Mouse (Mus musculus): ENCODE data around the gene Acaca.

Gene Acaca

DNA sequence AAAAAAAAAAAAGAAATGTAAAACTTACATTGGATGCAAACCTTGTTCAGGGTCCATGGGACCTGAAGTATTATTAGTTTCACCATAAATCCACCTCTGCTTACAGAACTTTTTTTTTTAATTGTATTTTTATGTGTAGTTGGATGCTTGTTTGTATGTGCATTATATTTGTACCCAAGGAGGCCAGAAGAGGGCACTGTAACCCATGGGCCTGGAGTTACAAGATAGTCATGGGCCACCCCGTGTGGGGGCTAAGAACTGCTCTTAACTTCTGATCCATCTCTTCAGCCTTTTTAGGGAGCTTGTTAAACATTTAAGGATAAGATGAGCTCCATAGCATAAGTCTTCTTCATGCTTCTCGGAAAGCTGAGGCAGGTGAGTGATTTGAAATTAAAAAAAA, 21.4 kb downstream of the Acaca start:
- DNase-seq (ENCODE audit: low read depth), result peak; percentile 50

DNA sequence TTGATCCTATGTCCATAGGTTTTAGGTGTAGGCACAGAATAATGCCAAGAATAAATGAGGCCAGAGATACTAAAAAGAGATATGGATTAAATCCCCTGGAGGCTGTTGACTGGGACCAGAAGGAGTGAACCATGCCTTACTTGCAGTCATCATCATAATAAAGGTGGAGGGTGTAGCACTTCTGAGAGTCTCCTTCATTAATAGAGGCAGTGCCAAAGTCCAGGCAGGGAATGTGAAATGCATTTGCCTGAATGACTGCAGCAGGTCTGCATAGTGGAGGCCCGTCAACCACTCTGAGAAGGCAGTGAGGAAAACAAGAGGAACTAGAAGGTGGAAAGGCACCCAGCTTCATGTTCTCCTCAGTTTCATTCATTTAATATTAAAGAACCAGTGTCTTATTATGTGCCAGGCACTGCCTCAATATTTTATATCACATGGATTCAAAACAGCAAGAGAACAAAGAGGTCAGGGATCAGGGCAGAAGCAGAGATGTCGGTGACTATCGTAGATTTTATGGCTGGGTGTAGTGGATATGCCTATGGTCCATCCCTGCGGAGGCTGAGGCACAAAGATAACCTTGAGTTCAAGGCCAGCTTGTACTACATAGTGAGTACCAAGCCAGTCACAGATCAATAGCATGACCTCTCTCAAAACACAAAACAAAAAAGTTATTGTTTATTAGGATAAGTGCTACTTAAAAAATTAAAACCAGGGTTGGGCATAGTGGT, 27.2 kb downstream of the Acaca start:
- no peak for DNase-seq (ENCODE audit: low read depth)

DNA sequence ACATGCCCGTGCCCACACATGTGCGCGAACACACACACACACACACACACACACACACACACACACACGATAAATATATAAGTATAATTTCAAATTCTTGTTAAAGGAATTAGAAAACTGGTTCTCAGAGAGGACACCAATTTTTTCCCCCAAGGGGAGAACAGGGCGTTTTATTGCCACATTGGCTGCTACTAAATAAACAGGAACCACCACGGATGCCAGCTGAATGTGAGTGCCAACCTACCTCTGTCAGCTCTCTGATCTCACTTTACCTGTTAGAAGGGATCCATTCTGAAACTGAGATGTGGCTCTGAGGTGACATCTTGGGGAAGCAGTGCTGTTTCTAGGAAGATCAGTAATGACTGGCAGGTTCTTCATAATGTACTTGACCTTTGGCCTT, 34.7 kb downstream of the Acaca start:
- no peak for DNase-seq (ENCODE audit: low read depth)

DNA sequence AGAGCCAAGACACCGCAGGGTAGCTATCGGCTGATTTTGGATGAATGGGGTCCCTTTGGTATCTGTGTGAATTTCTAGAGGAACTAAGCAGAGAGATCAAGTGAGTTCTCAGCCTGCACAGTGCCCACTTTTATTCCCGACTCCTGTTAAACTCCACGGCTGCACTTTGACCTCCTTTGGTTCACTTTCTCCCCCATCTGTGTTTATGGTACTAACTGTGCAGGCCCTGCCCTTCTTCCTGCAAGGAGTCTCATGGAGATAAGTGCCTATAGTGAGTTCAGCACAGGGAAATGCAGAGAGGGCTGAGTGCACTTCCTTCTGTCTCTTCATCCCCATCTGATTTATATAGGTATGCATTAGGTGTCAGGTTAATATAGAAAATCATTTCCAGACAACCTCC, 35.1 kb downstream of the Acaca start:
- no peak for DNase-seq (ENCODE audit: low read depth)

DNA sequence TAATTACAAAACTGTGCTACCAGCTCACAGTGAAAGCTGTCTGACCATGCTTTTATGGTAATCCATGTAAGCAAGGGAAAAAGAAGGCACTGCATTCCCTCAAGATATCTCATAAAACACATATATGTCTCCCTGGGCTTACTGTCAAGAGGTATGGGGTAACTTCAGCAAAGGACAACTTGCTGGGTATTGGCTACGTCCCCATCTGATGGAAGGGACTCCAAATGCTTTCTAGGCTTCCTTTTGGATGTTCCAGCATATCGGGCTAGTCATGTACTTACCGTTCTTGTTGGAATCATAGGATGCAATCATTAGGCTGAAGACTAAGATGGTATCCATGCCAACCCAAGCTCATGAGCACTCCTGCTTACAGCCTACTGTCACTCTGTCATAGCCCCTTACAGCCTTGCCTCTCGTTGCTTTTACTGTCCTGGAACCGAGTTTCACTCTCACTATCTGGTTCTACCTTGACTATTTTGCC, 37.6 kb downstream of the Acaca start, which contains the start of gene Gm11437:
Gene Gm11437 (minus strand): TSS at position 431 of the 481 bp plus-strand sequence.
- DNase-seq (ENCODE audit: low read depth), result no peak

DNA sequence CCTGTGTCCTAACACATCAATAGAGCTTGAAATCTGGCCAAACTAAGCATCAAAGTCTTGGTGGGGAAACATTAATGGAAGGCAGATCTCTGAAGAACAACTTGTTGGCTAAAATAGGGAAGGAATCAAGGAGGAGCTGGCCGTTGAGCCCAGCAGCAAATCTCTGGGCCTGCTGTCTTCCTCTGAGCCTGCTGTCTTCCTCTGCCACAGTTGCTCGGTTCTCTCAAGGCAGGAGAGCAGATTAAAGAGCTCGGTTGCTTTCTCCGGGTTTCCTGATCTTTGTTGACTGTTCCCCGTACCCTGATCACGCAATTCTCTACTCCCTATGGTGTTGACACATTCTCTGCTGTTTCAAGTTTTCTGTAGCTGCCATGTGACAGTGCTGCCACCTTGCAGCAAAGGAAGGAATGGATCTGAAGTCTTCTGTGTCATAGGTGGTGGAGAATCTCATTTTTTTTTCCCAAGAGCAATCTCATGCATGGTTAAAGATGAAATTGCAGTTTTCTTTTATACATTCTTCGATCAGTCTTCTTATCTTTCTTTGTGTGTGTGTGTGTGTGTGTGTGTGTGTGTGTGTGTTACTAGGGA, 39.3 kb downstream of the Acaca start:
- no peak for DNase-seq (ENCODE audit: low read depth)

DNA sequence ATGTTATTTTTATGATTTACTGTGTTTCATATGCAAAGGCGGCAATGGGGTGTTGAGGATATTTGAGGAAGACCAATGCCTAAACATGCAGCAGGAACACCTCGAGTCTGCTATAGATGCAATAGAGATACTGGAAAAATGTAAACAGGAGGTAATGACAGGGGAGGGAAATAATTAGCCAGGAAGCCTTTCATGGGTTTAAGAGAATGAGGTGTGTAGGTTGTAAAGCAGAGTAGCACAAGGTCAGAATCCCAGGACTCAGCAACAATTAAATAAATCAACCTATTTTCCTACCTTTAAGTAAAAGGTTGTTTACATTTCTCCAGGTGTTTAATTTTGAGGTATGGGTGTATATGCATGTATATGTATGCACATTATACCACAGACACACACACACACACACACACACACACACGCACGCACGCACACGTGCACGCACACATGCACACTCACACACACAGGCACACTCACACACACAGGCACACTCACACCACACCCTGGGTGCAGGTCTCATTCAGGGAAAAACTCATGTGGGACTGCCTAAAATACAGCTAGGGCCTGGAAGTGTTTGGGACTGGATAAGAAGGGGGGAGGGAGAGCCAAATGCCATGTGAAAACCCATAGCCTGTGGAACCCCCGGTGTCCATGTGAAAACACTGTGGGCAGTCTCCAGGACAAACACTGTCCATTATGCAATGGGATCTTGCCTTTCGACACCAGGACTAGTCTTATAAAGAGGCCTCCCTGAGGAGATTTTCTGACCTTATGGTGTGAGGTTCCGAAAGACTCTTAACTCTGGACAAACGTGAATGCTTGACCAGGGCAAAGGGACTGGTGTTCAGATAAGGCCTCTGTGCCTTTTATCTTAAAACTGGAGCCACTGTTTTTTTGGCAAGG, 43.3 kb downstream of the Acaca start:
- DNase-seq (ENCODE audit: low read depth), result no peak

DNA sequence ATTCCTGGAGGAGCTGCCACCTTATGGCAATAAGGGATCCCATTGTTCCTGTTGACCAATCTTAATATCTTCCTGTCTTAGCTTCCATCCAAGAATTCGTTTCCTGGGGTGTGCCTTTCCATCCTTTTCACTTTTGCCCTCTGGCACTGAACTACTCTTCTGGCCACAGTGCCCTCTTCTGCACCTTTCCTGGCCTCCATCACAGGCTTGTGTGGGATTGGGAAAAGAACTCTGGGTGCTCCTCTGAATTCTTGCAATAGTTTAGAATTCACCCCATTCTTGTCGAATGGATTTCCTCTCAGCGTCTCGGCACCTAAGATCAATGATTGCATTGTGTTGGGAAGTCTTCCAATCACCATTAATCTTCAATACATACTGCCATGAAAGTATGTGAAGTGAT, 49.1 kb downstream of the Acaca start:
- no peak for DNase-seq (ENCODE audit: low read depth)

DNA sequence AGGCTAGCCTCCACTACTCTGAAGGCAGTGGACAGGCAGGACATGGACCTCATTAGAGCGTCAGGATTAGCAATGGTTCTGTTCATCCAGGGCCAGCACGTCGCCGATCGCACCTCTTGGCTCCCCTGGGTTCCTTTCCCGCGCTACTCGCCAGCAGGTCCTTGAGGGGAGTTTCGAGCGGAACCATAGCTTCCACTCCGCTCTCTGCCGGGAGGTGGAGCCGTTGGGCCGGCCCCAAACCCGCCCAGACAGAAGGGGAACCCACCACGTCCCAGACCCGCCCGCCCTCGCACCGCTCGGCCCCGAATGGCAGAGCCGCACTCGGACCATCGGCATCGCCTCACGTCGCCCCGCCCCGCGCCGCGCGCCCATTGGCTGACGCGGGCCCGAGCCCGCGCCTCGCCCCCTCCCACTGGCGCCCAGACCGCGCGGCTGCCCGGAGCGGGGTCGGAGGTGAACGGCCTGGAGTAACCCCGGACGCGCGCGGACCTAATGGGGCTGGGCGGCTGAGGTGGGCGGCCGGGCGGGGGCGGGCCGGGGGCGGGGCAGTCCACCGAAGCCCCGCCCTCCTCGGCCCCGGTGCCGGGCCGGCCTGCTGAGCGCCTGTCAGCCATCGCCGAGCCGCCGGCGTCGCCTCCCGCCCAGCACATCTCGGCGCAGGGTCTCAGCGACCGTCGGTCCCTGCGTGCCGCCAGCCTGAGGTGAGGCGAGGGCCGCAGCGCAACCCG, 49.9 kb downstream of the Acaca start:
- peak; percentile 83 for DNase-seq (ENCODE audit: low read depth)

DNA sequence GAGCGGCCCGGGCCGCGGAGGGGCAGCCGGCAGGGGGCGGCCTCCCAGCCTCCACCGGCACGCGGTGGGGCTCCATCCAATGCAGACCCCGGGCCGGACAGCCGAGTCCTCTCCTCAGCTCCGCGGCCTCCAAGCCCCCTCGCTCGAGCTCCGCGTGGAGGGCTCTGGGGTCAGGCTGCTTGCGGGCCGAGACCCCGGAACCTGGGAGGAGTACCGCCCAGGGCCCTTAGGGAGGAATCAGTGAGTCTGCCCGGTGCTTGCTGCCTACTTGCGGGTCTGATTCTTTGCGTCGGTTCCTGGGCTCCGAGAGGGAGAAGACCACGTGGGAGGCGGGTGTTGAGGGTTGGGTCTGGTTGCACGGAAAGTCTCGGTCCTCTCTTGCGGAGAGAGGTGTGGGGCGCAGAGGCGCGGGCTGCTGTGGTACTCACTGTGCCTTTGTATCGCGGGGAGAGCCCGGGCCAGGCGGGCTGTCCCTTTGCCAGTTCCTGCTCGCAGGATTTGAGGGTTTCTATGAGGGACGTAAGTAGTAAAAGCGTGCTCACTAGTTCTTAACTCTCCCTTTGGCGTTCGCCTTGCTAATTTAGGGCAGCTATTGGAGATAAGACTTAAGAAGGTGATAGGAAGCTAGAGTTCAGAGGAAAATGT, 50.6 kb downstream of the Acaca start:
- peak; percentile 59 for DNase-seq (ENCODE audit: low read depth)

DNA sequence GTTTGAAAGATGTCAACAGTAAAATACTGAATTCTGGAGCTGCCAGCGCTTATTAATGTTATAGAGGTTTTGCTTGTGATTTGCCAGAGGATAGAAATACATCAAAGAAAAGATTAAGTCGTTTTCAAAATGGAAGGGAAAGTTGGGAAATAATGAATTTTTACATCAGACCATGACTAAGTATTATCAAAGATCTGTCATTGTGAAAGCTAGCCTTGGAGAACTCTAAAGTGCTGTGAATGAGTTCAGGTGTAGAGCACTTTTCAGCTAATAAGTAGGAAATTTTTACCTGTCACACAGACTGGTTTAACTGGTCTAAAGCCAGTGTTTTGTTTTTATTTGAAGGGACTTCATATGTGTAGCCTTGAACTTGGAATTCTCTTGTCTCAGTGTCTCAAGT, 51.8 kb downstream of the Acaca start:
- no peak for DNase-seq (ENCODE audit: low read depth)

DNA sequence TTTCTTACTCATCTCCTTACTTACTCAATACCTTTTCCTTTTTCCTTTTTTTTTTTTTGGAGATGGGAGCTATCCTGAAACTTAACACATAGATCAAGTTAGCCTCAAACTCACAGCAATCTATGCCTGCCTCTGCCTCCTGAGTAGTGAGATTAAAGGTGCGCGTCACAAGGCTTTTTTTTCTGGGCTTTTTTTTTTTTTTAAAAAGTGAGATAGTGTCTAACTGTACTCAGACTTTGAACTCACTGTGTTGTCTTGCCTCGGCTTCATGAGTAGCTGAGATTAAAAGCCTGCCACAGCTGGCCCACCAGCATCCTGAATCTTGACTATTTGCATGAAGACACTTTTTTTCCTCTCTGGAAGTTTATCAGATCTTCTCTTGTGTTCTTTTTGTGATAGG, 59.1 kb downstream of the Acaca start:
- DNase-seq (ENCODE audit: low read depth), result no peak

DNA sequence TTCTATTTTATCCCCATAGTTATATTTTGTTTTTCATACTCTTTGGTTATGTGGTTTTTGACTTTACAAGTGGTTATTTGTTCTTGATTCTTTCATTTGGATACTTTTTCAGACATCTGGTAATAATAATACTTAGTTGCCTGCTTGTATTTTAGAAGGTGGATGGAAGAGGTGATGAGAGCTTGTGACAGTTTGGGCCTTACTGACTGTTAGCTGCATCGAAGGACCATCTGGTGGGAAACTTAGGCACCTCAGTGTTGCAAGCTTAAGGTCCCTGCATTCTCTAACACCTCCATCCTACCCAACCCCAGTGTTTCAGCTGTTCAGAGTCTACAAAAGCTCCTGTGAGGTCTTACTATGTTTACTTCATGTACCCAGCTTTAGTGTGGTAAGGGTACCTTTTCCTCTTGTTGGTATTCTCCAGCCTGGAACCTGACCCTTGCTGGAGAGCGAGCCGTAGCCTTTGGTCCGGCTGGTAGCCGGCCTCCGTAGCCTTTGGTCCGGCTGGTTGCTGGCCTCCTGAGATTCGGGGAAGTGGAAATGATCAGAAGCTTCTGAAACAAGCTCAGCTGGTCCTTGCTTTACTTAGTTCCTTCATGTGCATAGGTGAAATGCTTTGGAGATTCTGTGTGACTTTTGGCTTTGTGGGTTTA, 61.2 kb downstream of the Acaca start:
- DNase-seq (ENCODE audit: low read depth), result no peak

DNA sequence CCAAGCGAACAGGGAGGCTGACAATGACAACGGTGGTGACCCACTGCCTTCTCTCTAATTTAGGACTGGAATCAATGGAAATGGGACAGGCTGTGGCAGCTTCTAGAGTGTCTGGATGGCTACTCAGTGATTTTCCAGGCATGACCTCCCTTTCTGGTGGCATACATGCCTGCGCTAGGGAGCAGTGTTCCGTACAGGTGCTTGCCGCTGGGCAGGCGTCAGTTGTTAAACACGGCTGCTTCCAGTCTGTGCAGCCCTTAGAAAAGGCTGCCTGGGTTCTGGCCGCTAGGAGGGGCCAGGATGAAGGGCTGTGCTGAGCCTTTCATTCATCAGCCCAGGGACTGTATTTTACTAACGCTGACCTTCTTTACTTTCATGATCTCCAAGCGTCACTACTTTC, 63.8 kb downstream of the Acaca start:
- DNase-seq (ENCODE audit: low read depth), result no peak

DNA sequence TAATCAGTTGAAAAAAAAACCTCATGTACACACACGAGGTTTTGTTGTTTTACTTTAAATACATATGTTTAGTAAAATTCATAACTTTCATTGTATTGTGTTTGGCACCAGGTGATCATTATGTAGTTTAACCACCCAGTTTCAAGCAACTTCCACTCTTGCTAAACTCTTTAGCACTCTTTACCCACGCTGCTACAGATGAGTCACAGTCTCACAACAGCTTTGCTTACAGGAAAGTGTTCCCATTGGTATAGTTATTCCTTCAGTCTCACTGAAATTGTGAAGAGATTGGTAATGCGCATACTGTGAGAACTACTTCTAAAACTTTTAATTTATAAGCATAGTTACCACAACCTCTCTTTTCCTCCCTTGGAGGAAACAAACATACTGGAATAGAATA, 65.3 kb downstream of the Acaca start:
- no peak for DNase-seq (ENCODE audit: low read depth)

DNA sequence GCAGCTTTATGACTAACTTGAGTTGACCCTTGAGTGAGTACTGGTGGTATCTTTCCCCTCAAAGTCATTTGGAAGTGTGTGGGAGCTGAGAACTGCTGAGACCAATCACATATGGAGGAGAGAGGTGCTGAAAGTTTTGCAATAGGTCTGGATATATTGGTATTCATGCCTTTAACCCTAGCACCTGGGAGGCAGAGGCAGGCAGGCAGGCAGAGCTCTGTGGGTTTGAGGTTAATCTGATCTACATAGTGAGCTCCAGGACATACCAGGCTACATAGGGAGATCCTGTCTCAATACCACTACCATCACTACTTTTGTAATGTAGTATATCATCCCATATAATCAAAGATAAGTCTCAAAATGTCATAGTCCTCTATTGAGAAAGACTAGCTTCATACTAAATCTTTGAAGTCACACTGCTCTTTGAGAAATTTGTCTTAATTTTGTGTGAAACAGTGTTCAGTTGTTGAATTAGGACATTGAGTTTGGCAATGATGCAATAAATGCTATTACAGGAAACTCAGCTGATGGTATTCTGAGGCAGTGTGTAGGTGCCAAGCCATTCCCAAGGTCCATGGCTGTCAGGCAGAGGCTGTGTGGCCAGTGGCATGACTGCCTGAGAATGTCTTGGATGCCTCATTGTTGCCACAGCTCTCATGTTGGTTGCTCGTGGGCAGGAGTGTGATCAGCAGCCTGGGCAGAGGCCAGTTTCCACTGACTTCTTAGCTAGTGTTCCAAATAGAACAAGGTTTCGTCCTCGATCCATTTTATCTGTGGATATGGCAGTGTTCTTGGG, 68.3 kb downstream of the Acaca start:
- DNase-seq (ENCODE audit: low read depth), result no peak

DNA sequence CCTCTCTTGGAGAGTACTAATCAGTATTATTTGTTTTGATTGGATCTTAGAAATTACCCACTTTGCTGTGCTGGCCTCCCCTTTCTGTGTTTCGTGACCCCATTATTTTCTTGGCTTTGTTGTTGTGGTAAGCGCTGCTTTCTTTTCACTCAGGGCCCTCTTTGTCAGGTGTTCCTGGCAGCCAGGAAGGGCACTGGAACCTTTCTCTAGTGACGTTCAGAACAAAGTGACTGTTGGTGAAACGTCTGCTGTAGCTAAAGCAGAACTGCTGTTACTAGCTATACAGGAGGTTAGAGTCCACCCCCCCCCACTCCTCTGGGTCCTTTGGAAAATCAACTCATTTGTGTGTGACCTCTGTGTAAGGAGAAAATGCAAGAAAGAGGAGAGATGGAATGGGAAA, 76.3 kb downstream of the Acaca start:
- no peak for DNase-seq (ENCODE audit: low read depth)

DNA sequence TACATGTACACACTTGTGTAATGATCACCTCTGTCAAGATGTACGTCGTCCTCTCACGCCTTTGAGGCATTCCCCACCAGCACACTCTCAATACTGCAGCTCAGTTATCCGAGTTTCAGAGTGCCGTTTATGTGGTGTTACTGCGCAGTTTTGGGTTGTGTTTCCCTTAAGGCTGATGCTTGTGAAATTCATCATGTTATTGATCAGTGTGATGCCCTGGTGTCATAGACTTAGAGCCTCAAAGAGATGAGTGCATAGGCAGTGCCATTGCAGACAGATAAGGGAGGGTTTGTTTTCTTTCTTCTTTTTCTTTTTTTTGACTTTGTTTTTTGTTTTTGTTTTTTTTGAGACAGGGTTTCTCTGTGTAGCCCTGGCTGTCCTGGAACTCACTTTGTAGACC, 81.4 kb downstream of the Acaca start:
- no peak for DNase-seq (ENCODE audit: low read depth)

DNA sequence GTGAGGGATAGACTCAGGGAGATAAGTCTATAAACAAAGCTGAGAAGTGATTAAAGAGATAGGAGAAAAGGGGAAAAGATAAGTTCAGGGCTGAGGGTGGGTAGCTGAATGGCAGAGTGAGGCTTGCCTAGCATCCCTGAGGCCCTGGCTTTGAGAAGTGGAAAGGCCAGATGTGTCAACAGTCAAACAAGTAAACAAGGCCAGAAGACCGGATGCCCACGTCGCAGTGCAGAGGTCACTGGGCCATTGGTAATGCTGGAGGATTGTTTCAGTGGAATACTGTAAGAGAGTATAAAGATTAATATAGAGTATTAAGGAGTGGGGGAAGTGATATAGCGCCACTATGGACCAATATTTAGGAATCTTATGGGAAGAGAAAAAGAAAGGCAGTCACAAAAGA, 89.5 kb downstream of the Acaca start:
- DNase-seq (ENCODE audit: low read depth), result no peak

DNA sequence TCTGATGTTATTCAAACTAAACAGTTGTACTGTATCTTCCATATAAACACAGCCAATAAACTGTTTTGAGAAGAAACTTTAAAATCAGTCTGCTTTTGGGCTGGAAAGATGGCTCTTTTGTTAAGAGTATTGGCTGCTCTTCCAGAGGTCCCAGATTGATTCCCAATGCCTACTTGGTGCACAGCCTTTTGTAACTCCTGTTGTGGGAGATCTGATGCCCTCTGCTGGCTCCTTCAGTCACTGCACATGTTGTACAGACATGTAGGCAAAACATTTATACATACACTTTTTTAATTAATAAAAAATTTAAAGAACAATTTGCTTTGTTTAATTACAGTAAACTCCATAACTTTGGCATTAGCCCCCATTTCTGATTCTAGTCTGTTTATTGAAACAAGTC, 114.1 kb downstream of the Acaca start:
- peak; percentile 40 for DNase-seq (ENCODE audit: low read depth)

Data from c-Kit-positive CD71-positive TER-119-negative erythroid progenitor cells, embryonic 14.5 days (primary cell).